Mouse (Mus musculus) ovary, postnatal 36 days (tissue): ENCODE data around the gene Mepce.
A peak's percentile ranks its signal among the peaks of the same experiment; 100 is the strongest.
"Not testable (repeated sequence)": the region's sequence is repeated elsewhere in the genome, so short reads cannot be mapped to it uniquely, and the experiment has no call there.

Experiments
- DNase-seq: peaks from one replicate; pipeline ENCODE4 v3.0.0; 2022; ENCODE audit warnings: low spot score, mixed read lengths

Mepce gene

GRCm38 (mm10) chr5:137787151-137787928 lies at the start of gene Mepce, which contains the start of gene Zcwpw1:
Gene Mepce, minus strand, starts transcription at chr5:137787655.
Gene Zcwpw1, plus strand, starts transcription at chr5:137787798.
- DNase-seq: peak; percentile 95

- DNase-seq: not testable (repeated sequence)
These were observed 49.7 kb upstream of the Mepce start for GRCm38 (mm10) chr5:137837110-137837509.

- DNase-seq: no peak
These were observed 49.2 kb upstream of the Mepce start for GRCm38 (mm10) chr5:137836611-137837010.

GRCm38 (mm10) chr5:137835966-137836520 lies 48.6 kb upstream of the Mepce start, which contains the start of gene Pilra:
Gene Pilra, minus strand, starts transcription at chr5:137836281.
- not testable (repeated sequence) for DNase-seq

- DNase-seq: no peak
These were observed 46.0 kb upstream of the Mepce start for GRCm38 (mm10) chr5:137833500-137833899.

- DNase-seq: no peak
These were observed 44.1 kb upstream of the Mepce start for GRCm38 (mm10) chr5:137831506-137831905.

- DNase-seq: no peak
These were observed 43.7 kb upstream of the Mepce start for GRCm38 (mm10) chr5:137831106-137831505.

GRCm38 (mm10) chr5:137830238-137830637 lies 42.8 kb upstream of the Mepce start:
- DNase-seq: no peak

GRCm38 (mm10) chr5:137828694-137829093 lies 41.2 kb upstream of the Mepce start:
- no peak for DNase-seq

- DNase-seq: no peak
These were observed 39.0 kb upstream of the Mepce start for GRCm38 (mm10) chr5:137826421-137826820.

- DNase-seq: no peak
These were observed 38.5 kb upstream of the Mepce start for GRCm38 (mm10) chr5:137825971-137826370.

- DNase-seq: no peak
These were observed 37.6 kb upstream of the Mepce start for GRCm38 (mm10) chr5:137825030-137825429.

- no peak for DNase-seq
These were observed 36.1 kb upstream of the Mepce start for GRCm38 (mm10) chr5:137823455-137824045.

- no peak for DNase-seq
These were observed 35.1 kb upstream of the Mepce start for GRCm38 (mm10) chr5:137822602-137823001.

- no peak for DNase-seq
These were observed 34.7 kb upstream of the Mepce start for GRCm38 (mm10) chr5:137822126-137822525.

GRCm38 (mm10) chr5:137817466-137818222 lies 30.2 kb upstream of the Mepce start:
- no peak for DNase-seq

- DNase-seq: no peak
These were observed 20.9 kb upstream of the Mepce start for GRCm38 (mm10) chr5:137808316-137808715.

- DNase-seq: no peak
These were observed 18.7 kb upstream of the Mepce start for GRCm38 (mm10) chr5:137806158-137806557.

GRCm38 (mm10) chr5:137800917-137801316 lies 13.5 kb upstream of the Mepce start:
- DNase-seq: no peak

- no peak for DNase-seq
These were observed 9.2 kb upstream of the Mepce start for GRCm38 (mm10) chr5:137796606-137797005.

GRCm38 (mm10) chr5:137791553-137791952 lies 4.1 kb upstream of the Mepce start:
- no peak for DNase-seq

- DNase-seq: no peak
These were observed 1.6 kb upstream of the Mepce start for GRCm38 (mm10) chr5:137788946-137789531.
